Mouse (Mus musculus): ENCODE results near the gene B9d2. TPM values are rescaled to one million over a fixed set of nuclear protein-coding genes. Genes with fewer than 3 reads are reported as not detected.
"Not testable (repeated sequence)": the region's sequence is repeated elsewhere in the genome, so short reads cannot be mapped to it uniquely, and the experiment has no call there.

The B9d2 gene
- polyA plus RNA-seq, 1 experiment from 2014 or later, result 26.4 TPM

- 61% methylated on average over 10 of the region's 10 CpGs for WGBS
- no peak overlapping the region for H3K4me3 ChIP-seq
- H3K36me3 ChIP-seq, result peaks cover 62% of the 10 kb centered on the region
- H3K9me3 ChIP-seq, result no peaks in the 10 kb centered on the region
- H3K9ac ChIP-seq, result no peak overlapping the region
- H3K4me1 ChIP-seq, result peaks cover 17% of the 10 kb centered on the region
- no peak for ATAC-seq (ENCODE audit: insufficient number of reproducible peaks, insufficient read depth, low FRiP score, low TSS enrichment, low read depth)
- peak overlapping the region; percentile 80 for H3K27ac ChIP-seq
- H3K4me2 ChIP-seq, result peak overlapping the region; percentile 80
- H3K27me3 ChIP-seq, result no peaks in the 10 kb centered on the region
These were observed 39.4 kb downstream of the B9d2 start for GRCm38 (mm10) chr7:25719761-25720610.

GRCm38 (mm10) chr7:25720760-25721159, 40.2 kb downstream of the B9d2 start:
- ATAC-seq (ENCODE audit: insufficient number of reproducible peaks, insufficient read depth, low FRiP score, low TSS enrichment, low read depth), result no peak
- WGBS, result 92% methylated on average over 5 of the region's 5 CpGs

GRCm38 (mm10) chr7:25721776-25722175, 41.2 kb downstream of the B9d2 start:
- not testable (repeated sequence) for H3K27me3 ChIP-seq; H3K9ac ChIP-seq; H3K27ac ChIP-seq; ATAC-seq (ENCODE audit: insufficient number of reproducible peaks, insufficient read depth, low FRiP score, low TSS enrichment, low read depth); H3K4me3 ChIP-seq; H3K9me3 ChIP-seq; H3K4me2 ChIP-seq
- Histone ChIP-seq H3K4me1 (peaks cover 17% of the 10 kb centered on the region), H3K36me3 (peaks cover 64% of the 10 kb centered on the region)

More at GRCm38 (mm10) chr7:25720760-25721159, 40.2 kb downstream of the B9d2 start:
- no peaks in the 10 kb centered on the region for H3K27me3 ChIP-seq
- H3K4me2 ChIP-seq, result no peak overlapping the region
- no peak overlapping the region for H3K27ac ChIP-seq
- H3K4me3 ChIP-seq, result no peak overlapping the region
- no peaks in the 10 kb centered on the region for H3K9me3 ChIP-seq
- peaks cover 62% of the 10 kb centered on the region for H3K36me3 ChIP-seq
- H3K4me1 ChIP-seq, result peaks cover 17% of the 10 kb centered on the region
- no peak overlapping the region for H3K9ac ChIP-seq

GRCm38 (mm10) chr7:25725886-25726285, 45.3 kb downstream of the B9d2 start:
- no peak overlapping the region for H3K9ac ChIP-seq
- ATAC-seq (ENCODE audit: insufficient number of reproducible peaks, insufficient read depth, low FRiP score, low TSS enrichment, low read depth), result no peak
- H3K27me3 ChIP-seq, result no peaks in the 10 kb centered on the region
- no peak overlapping the region for H3K4me3 ChIP-seq
- H3K27ac ChIP-seq, result no peak overlapping the region
- peaks cover 96% of the 10 kb centered on the region for H3K36me3 ChIP-seq
- WGBS, result 82% methylated on average over 19 of the region's 19 CpGs
- no peak overlapping the region for H3K4me2 ChIP-seq
- no peaks in the 10 kb centered on the region for H3K9me3 ChIP-seq
- H3K4me1 ChIP-seq, result no peaks in the 10 kb centered on the region

- 93% methylated on average over 5 of the region's 5 CpGs for WGBS
- no peak overlapping the region for H3K4me2 ChIP-seq
- ATAC-seq (ENCODE audit: insufficient number of reproducible peaks, insufficient read depth, low FRiP score, low TSS enrichment, low read depth), result no peak
- H3K27ac ChIP-seq, result no peak overlapping the region
- H3K9me3 ChIP-seq, result no peaks in the 10 kb centered on the region
- H3K36me3 ChIP-seq, result peaks cover 98% of the 10 kb centered on the region
- no peak overlapping the region for H3K9ac ChIP-seq
- H3K27me3 ChIP-seq, result no peaks in the 10 kb centered on the region
- no peaks in the 10 kb centered on the region for H3K4me1 ChIP-seq
- no peak overlapping the region for H3K4me3 ChIP-seq
These were observed 47.2 kb downstream of the B9d2 start for GRCm38 (mm10) chr7:25727800-25728199.

GRCm38 (mm10) chr7:25729396-25729795, 48.8 kb downstream of the B9d2 start:
- H3K27ac ChIP-seq, result no peak overlapping the region
- peaks cover 97% of the 10 kb centered on the region for H3K36me3 ChIP-seq
- H3K4me2 ChIP-seq, result no peak overlapping the region
- 49% methylated on average over 2 of the region's 2 CpGs for WGBS
- no peak overlapping the region for H3K4me3 ChIP-seq
- ATAC-seq (ENCODE audit: insufficient number of reproducible peaks, insufficient read depth, low FRiP score, low TSS enrichment, low read depth), result 0 out of 2 replicates have a peak, but pooled peaks have one; percentile 23
- no peaks in the 10 kb centered on the region for H3K27me3 ChIP-seq
- no peaks in the 10 kb centered on the region for H3K9me3 ChIP-seq
- no peak overlapping the region for H3K9ac ChIP-seq
- no peaks in the 10 kb centered on the region for H3K4me1 ChIP-seq

GRCm38 (mm10) chr7:25729862-25730261, 49.3 kb downstream of the B9d2 start:
- ATAC-seq (ENCODE audit: insufficient number of reproducible peaks, insufficient read depth, low FRiP score, low TSS enrichment, low read depth), result no peak
- H3K4me1 ChIP-seq, result no peaks in the 10 kb centered on the region
- no peak overlapping the region for H3K4me2 ChIP-seq
- WGBS, result 87% methylated on average over 2 of the region's 2 CpGs
- H3K27me3 ChIP-seq, result no peaks in the 10 kb centered on the region
- H3K36me3 ChIP-seq, result peaks cover 97% of the 10 kb centered on the region
- H3K27ac ChIP-seq, result no peak overlapping the region
- H3K4me3 ChIP-seq, result no peak overlapping the region
- H3K9me3 ChIP-seq, result no peaks in the 10 kb centered on the region
- H3K9ac ChIP-seq, result no peak overlapping the region

- H3K27me3 ChIP-seq, result no peaks in the 10 kb centered on the region
- no peak overlapping the region for H3K4me3 ChIP-seq
- no peak overlapping the region for H3K4me2 ChIP-seq
- ATAC-seq (ENCODE audit: insufficient number of reproducible peaks, insufficient read depth, low FRiP score, low TSS enrichment, low read depth), result no peak
- H3K4me1 ChIP-seq, result no peaks in the 10 kb centered on the region
- peaks cover 95% of the 10 kb centered on the region for H3K36me3 ChIP-seq
- H3K9ac ChIP-seq, result no peak overlapping the region
- WGBS, result 93% methylated on average over 8 of the region's 8 CpGs
- no peaks in the 10 kb centered on the region for H3K9me3 ChIP-seq
- H3K27ac ChIP-seq, result no peak overlapping the region
These were observed 50.9 kb downstream of the B9d2 start for GRCm38 (mm10) chr7:25731294-25732055.

- H3K9me3 ChIP-seq, result no peaks in the 10 kb centered on the region
- no peak overlapping the region for H3K27ac ChIP-seq
- H3K4me3 ChIP-seq, result no peak overlapping the region
- no peaks in the 10 kb centered on the region for H3K4me1 ChIP-seq
- WGBS, result 87% methylated on average over 4 of the region's 4 CpGs
- H3K4me2 ChIP-seq, result no peak overlapping the region
- H3K36me3 ChIP-seq, result peaks cover 95% of the 10 kb centered on the region
- ATAC-seq (ENCODE audit: insufficient number of reproducible peaks, insufficient read depth, low FRiP score, low TSS enrichment, low read depth), result no peak
- no peaks in the 10 kb centered on the region for H3K27me3 ChIP-seq
- H3K9ac ChIP-seq, result no peak overlapping the region
These were observed 54.4 kb downstream of the B9d2 start for GRCm38 (mm10) chr7:25734991-25735390.

Other genes with a start within 250 kb of the B9d2 start
- 0.91 and 2.0 TPM in 2 replicates for gene Ceacam1, start 203.2 kb upstream of the B9d2 start, polyA plus RNA-seq (2015; fragmentation: Nextera tagmentation; extraction: Ambion mirVana)
- gene Ceacam2, start 140.9 kb upstream of the B9d2 start, polyA plus RNA-seq (2015; fragmentation: Nextera tagmentation; extraction: Ambion mirVana), result 0.15 TPM in 1 of 2 replicates, not detected in the other
- not detected in 2 replicates for gene Erich4, start 64.9 kb upstream of the B9d2 start, polyA plus RNA-seq (2015; fragmentation: Nextera tagmentation; extraction: Ambion mirVana)
- 36.3 and 37.9 TPM in 2 replicates for gene Dmac2, start 61.4 kb upstream of the B9d2 start, polyA plus RNA-seq (2015; fragmentation: Nextera tagmentation; extraction: Ambion mirVana)
- 5.9 and 8.3 TPM in 2 replicates for gene B3gnt8, start 54.1 kb upstream of the B9d2 start, polyA plus RNA-seq (2015; fragmentation: Nextera tagmentation; extraction: Ambion mirVana)
- gene Bckdha, start 21.8 kb upstream of the B9d2 start, polyA plus RNA-seq (2015; fragmentation: Nextera tagmentation; extraction: Ambion mirVana), result 59.9 and 60.6 TPM in 2 replicates
- gene Exosc5, start 21.6 kb upstream of the B9d2 start, polyA plus RNA-seq (2015; fragmentation: Nextera tagmentation; extraction: Ambion mirVana), result 72.6 and 86.4 TPM in 2 replicates
- 3.4 and 3.8 TPM in 2 replicates for gene Tmem91, start 5.6 kb upstream of the B9d2 start, polyA plus RNA-seq (2015; fragmentation: Nextera tagmentation; extraction: Ambion mirVana)
- 3.2 and 3.4 TPM in 2 replicates for gene Tgfb1, start 6.2 kb downstream of the B9d2 start, polyA plus RNA-seq (2015; fragmentation: Nextera tagmentation; extraction: Ambion mirVana)
- 24.1 and 26.3 TPM in 2 replicates for gene Ccdc97, start 38.3 kb downstream of the B9d2 start, polyA plus RNA-seq (2015; fragmentation: Nextera tagmentation; extraction: Ambion mirVana)
- gene Hnrnpul1, start 74.0 kb downstream of the B9d2 start, polyA plus RNA-seq (2015; fragmentation: Nextera tagmentation; extraction: Ambion mirVana), result 68.4 and 72.9 TPM in 2 replicates
- gene Axl, start 107.9 kb downstream of the B9d2 start, polyA plus RNA-seq (2015; fragmentation: Nextera tagmentation; extraction: Ambion mirVana), result 80.8 and 84.2 TPM in 2 replicates
- 2.7 and 3.9 TPM in 2 replicates for gene Cyp2s1, start 136.1 kb downstream of the B9d2 start, polyA plus RNA-seq (2015; fragmentation: Nextera tagmentation; extraction: Ambion mirVana)
- not detected in 2 replicates for gene Cyp2b10, start 216.8 kb downstream of the B9d2 start, polyA plus RNA-seq (2015; fragmentation: Nextera tagmentation; extraction: Ambion mirVana)

Data from embryonic facial prominence, embryonic 13.5 days (tissue).